Mouse (Mus musculus): ENCODE results near the gene Disp2. TPM values are rescaled to one million over a fixed set of nuclear protein-coding genes. Genes with fewer than 3 reads are reported as not detected.

The Disp2 gene
- polyA plus RNA-seq, 1 experiment = 0.36 TPM

DNA sequence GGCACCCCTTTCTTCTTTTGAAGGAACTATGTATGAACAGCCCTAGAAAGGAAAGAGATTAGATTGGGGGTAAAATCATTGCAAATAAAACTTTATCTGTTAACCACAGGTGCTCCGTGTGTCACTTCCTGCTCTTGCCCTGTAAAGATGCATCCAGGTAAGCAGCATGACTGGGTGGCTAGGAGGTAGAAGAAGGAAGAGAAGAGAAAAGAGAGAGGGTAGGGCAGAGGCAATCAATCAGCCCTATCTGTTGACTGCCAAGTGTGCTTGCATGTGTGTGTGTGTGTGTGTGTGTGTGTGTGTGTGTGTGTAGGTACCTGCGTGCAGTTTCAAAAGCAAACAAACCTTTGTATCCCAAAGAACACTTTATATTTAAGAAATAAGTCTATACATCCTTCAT is 5.0 kb upstream of the Disp2 start:
- DNase-seq = no peak
- WGBS = 41% methylated on average over 2 of the region's 2 CpGs
- no peaks in the 10 kb centered on the region for H3K4me1 ChIP-seq (replicated peaks; ENCODE audit: control insufficient read depth, insufficient read depth, low read length)
- H3K27ac ChIP-seq (ENCODE audit: control insufficient read depth, insufficient read depth, low read length) = no peak overlapping the region
- H3K4me3 ChIP-seq (ENCODE audit: control insufficient read depth, insufficient read depth, low read length) = no peak overlapping the region
- no peaks in the 10 kb centered on the region for H3K27me3 ChIP-seq (ENCODE audit: control insufficient read depth, insufficient read depth, low read length)
- TF ChIP-seq CTCF (IDR thresholded peaks at IDR 0.05; ENCODE audit: borderline replicate concordance, control insufficient read depth, extremely low read depth, insufficient read depth, low read length, poor library complexity) (no peak), POLR2A (IDR thresholded peaks at IDR 0.05; ENCODE audit: control insufficient read depth, extremely low read depth, insufficient read depth, low read length, poor library complexity) (no peak)
- no peaks in the 10 kb centered on the region for H3K36me3 ChIP-seq (ENCODE audit: control insufficient read depth, insufficient read depth, low read length)

DNA sequence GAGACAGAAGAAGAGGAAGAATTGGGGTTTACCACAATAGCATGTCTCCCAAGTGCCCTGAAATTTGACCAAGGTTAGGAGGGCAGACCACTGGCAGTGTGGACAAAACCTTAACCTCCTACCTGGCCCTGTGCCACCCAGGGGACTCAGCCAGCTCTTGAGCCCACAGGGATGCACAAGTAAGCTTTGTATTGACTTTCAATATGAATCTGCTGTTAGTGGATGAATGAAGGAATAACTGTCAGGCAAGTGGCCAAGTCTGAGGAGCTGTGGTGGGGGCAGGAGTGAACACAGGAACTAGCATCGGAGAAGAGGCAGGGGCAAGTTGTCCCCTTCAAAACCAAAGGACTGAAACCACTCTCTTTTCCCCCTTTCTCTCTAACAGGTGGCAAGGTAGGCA is 4.1 kb upstream of the Disp2 start:
- Histone ChIP-seq H3K27me3 (ENCODE audit: control insufficient read depth, insufficient read depth, low read length) (no peaks in the 10 kb centered on the region), H3K4me1 (replicated peaks; ENCODE audit: control insufficient read depth, insufficient read depth, low read length) (peaks cover 8% of the 10 kb centered on the region; the same call in 1 of the 2 replicates), H3K36me3 (ENCODE audit: control insufficient read depth, insufficient read depth, low read length) (no peaks in the 10 kb centered on the region), H3K27ac (ENCODE audit: control insufficient read depth, insufficient read depth, low read length) (no peak overlapping the region), H3K4me3 (ENCODE audit: control insufficient read depth, insufficient read depth, low read length) (no peak overlapping the region)
- DNase-seq = no peak
- TF ChIP-seq POLR2A (IDR thresholded peaks at IDR 0.05; ENCODE audit: control insufficient read depth, extremely low read depth, insufficient read depth, low read length, poor library complexity) = no peak
- TF ChIP-seq CTCF (IDR thresholded peaks at IDR 0.05; ENCODE audit: borderline replicate concordance, control insufficient read depth, extremely low read depth, insufficient read depth, low read length, poor library complexity) = no peak
- 4% methylated on average over 1 of the region's 1 CpGs for WGBS

DNA sequence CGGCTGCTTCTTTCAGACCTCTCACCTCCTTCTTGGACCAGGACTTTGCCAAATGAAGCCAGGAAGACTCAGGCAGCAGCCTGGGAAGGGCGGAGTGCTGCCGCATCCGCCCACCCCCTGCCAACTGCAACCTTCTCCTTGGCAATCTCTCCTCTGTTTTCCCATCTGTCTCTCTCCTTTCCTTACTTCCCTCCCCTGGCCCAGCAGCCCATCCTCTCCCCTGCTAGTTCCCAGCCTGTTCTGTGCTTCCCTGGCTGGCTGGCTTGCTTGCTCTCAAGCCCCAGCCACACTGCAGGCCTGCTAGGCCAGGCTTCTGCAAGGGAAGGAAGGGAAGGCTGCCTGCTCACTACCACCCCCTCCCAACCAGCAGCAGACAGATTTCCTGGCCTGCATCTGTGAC is 3.7 kb upstream of the Disp2 start:
- no peak for DNase-seq
- no peak for TF ChIP-seq POLR2A (IDR thresholded peaks at IDR 0.05; ENCODE audit: control insufficient read depth, extremely low read depth, insufficient read depth, low read length, poor library complexity)
- no peak for TF ChIP-seq CTCF (IDR thresholded peaks at IDR 0.05; ENCODE audit: borderline replicate concordance, control insufficient read depth, extremely low read depth, insufficient read depth, low read length, poor library complexity)
- peaks cover 8% of the 10 kb centered on the region; the same call in 1 of the 2 replicates for H3K4me1 ChIP-seq (replicated peaks; ENCODE audit: control insufficient read depth, insufficient read depth, low read length)
- no peak overlapping the region for H3K4me3 ChIP-seq (ENCODE audit: control insufficient read depth, insufficient read depth, low read length)
- no peaks in the 10 kb centered on the region for H3K36me3 ChIP-seq (ENCODE audit: control insufficient read depth, insufficient read depth, low read length)
- no peaks in the 10 kb centered on the region for H3K27me3 ChIP-seq (ENCODE audit: control insufficient read depth, insufficient read depth, low read length)
- 72% methylated on average over 4 of the region's 4 CpGs for WGBS
- no peak overlapping the region for H3K27ac ChIP-seq (ENCODE audit: control insufficient read depth, insufficient read depth, low read length)

DNA sequence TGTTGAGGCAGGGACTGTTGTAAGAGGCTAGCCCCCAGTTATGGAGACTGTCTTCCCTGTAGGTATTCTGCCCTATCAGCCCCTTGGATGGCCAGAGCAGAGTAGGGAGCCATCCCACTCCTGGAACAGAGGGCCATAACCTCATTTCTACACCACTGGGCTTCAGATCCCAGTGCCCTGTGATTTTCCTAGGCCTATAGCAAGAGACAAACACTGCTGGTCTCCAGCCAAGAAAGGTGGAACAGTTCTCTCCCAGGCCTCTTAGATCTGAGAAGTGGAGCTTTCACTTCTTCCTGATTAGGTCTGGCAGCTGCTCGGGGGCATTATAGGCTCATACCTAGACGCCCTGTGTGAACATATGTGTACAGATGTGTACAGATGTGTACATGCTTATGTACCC is 3.2 kb upstream of the Disp2 start:
- WGBS = 69% methylated on average over 2 of the region's 2 CpGs
- DNase-seq = no peak
- TF ChIP-seq POLR2A (IDR thresholded peaks at IDR 0.05; ENCODE audit: control insufficient read depth, extremely low read depth, insufficient read depth, low read length, poor library complexity) = no peak
- no peak for TF ChIP-seq CTCF (IDR thresholded peaks at IDR 0.05; ENCODE audit: borderline replicate concordance, control insufficient read depth, extremely low read depth, insufficient read depth, low read length, poor library complexity)
- Histone ChIP-seq H3K4me3 (ENCODE audit: control insufficient read depth, insufficient read depth, low read length) (no peak overlapping the region), H3K36me3 (ENCODE audit: control insufficient read depth, insufficient read depth, low read length) (no peaks in the 10 kb centered on the region), H3K27ac (ENCODE audit: control insufficient read depth, insufficient read depth, low read length) (no peak overlapping the region), H3K4me1 (replicated peaks; ENCODE audit: control insufficient read depth, insufficient read depth, low read length) (peaks cover 8% of the 10 kb centered on the region; the same call in 1 of the 2 replicates), H3K27me3 (ENCODE audit: control insufficient read depth, insufficient read depth, low read length) (no peaks in the 10 kb centered on the region)

DNA sequence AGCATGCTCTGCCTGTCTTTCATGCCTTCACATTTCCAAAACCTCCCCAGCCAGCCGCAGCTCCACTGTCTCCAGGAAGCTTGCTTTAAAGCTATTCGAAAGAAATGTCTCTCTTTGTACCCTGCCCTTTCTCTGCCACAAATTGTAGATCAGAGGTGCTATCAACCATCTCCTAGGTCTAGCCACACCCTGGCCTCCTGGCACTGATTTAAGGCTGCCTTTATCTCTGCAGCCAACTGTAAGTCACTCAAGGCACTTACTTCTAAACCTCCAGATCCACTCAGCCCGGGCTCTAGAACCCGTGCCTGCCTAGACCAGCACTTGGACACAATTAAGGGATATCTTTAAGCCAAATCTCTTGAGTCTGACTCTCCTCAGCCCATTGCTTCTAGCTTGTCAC is 1.1 kb upstream of the Disp2 start:
- peaks cover 8% of the 10 kb centered on the region; the same call in 1 of the 2 replicates for H3K4me1 ChIP-seq (replicated peaks; ENCODE audit: control insufficient read depth, insufficient read depth, low read length)
- H3K27me3 ChIP-seq (ENCODE audit: control insufficient read depth, insufficient read depth, low read length) = no peaks in the 10 kb centered on the region
- no peak overlapping the region for H3K27ac ChIP-seq (ENCODE audit: control insufficient read depth, insufficient read depth, low read length)
- TF ChIP-seq POLR2A (IDR thresholded peaks at IDR 0.05; ENCODE audit: control insufficient read depth, extremely low read depth, insufficient read depth, low read length, poor library complexity) (no peak), CTCF (IDR thresholded peaks at IDR 0.05; ENCODE audit: borderline replicate concordance, control insufficient read depth, extremely low read depth, insufficient read depth, low read length, poor library complexity) (no peak)
- WGBS = 83% methylated on average over 4 of the region's 4 CpGs
- no peaks in the 10 kb centered on the region for H3K36me3 ChIP-seq (ENCODE audit: control insufficient read depth, insufficient read depth, low read length)
- H3K4me3 ChIP-seq (ENCODE audit: control insufficient read depth, insufficient read depth, low read length) = no peak overlapping the region
- no peak for DNase-seq

DNA sequence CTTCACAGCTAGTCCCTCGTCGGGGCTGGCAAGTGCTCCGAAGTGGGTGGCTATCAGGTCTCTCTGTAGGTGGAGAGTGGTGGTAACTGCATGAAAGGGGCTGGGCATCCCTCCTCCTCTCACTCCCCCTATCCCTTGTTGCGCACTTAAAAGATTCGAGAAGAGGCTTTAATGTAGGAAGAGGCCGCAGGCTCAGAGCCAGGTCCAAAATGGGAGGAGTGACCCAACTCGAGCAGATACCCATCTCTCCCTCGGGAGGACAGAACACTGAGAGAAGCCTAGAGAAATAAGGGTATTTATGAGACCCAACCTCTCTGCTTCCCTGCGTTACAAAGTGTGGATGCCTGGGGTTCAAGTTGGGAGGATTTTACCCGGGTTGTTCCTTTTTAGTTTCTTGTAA is 454 bp upstream of the Disp2 start:
- WGBS = 52% methylated on average over 10 of the region's 10 CpGs
- no peak for DNase-seq

DNA sequence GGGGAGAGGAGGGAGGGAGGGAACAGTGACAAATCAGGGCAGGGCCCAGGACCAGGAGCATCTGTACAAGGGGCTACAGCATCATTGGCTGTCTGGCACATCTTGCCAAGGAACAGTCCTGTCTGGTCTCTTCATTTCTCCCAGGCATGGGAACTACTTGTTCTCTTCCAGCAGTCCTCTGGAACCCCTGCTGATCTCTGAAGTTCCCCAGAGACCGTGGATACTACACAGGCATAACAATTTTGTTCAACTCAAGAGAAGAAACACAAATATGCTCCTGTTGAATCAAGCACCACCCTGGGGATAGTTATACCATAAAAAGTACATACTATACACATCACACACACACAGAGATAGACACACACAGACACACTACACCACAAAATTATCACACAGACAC is 1.6 kb downstream of the Disp2 start:
- Histone ChIP-seq H3K4me3 (ENCODE audit: control insufficient read depth, insufficient read depth, low read length) (no peak overlapping the region), H3K27ac (ENCODE audit: control insufficient read depth, insufficient read depth, low read length) (no peak overlapping the region), H3K4me1 (replicated peaks; ENCODE audit: control insufficient read depth, insufficient read depth, low read length) (peaks cover 8% of the 10 kb centered on the region; the same call in 1 of the 2 replicates), H3K36me3 (ENCODE audit: control insufficient read depth, insufficient read depth, low read length) (no peaks in the 10 kb centered on the region), H3K27me3 (ENCODE audit: control insufficient read depth, insufficient read depth, low read length) (no peaks in the 10 kb centered on the region)
- 79% methylated on average over 1 of the region's 1 CpGs for WGBS
- TF ChIP-seq POLR2A (IDR thresholded peaks at IDR 0.05; ENCODE audit: control insufficient read depth, extremely low read depth, insufficient read depth, low read length, poor library complexity) (no peak), CTCF (IDR thresholded peaks at IDR 0.05; ENCODE audit: borderline replicate concordance, control insufficient read depth, extremely low read depth, insufficient read depth, low read length, poor library complexity) (no peak)
- DNase-seq = no peak

More for the DNA sequence above, 454 bp upstream of the Disp2 start:
- Histone ChIP-seq H3K4me3 (ENCODE audit: control insufficient read depth, insufficient read depth, low read length) (no peak overlapping the region), H3K4me1 (replicated peaks; ENCODE audit: control insufficient read depth, insufficient read depth, low read length) (peaks cover 8% of the 10 kb centered on the region; the same call in 1 of the 2 replicates), H3K27me3 (ENCODE audit: control insufficient read depth, insufficient read depth, low read length) (no peaks in the 10 kb centered on the region), H3K27ac (ENCODE audit: control insufficient read depth, insufficient read depth, low read length) (no peak overlapping the region), H3K36me3 (ENCODE audit: control insufficient read depth, insufficient read depth, low read length) (no peaks in the 10 kb centered on the region)
- TF ChIP-seq POLR2A (IDR thresholded peaks at IDR 0.05; ENCODE audit: control insufficient read depth, extremely low read depth, insufficient read depth, low read length, poor library complexity) = no peak
- no peak for TF ChIP-seq CTCF (IDR thresholded peaks at IDR 0.05; ENCODE audit: borderline replicate concordance, control insufficient read depth, extremely low read depth, insufficient read depth, low read length, poor library complexity)
